Mouse (Mus musculus) gastrocnemius, postnatal 36 days (tissue): ENCODE results near the gene Snx4. TPM values are rescaled to one million over a fixed set of nuclear protein-coding genes. Genes with fewer than 3 reads are reported as not detected.

Experiments used
- DNase-seq, 2 experiments: peaks; one replicate each; pipeline ENCODE4 v3.0.0; 2022
- intact Hi-C: fragments of 180-260 bp; cut with DNase I; formaldehyde crosslinking; loops from one replicate; pipeline ENCODE4 v1.15.1; 2025
- total RNA-seq, 2 experiments: library from RNA; stranded (reverse); gene quantifications; 2 replicates each; pipeline ENCODE4 v1.2.3; 2021

Snx4 gene
- total RNA-seq, 2 experiments from 2014 or later = 13.0 to 13.4 TPM

- intact Hi-C loops = loop anchor here (10.0 kb wide), 1 partner anchor 407 kb away; no protein-coding TSS in a partner anchor
Measured at GRCm38 (mm10) chr16:33337681-33338080, 86.4 kb downstream of the Snx4 start.

GRCm38 (mm10) chr16:33338492-33338891, 87.2 kb downstream of the Snx4 start:
- no peak for DNase-seq
- intact Hi-C loops = loop anchor here (10.0 kb wide), 1 partner anchor 406 kb away; no protein-coding TSS in a partner anchor

More at GRCm38 (mm10) chr16:33337681-33338080, 86.4 kb downstream of the Snx4 start:
- DNase-seq = no peak

- no peak for DNase-seq
- intact Hi-C loops = loop anchor here (10.0 kb wide), 1 partner anchor 405 kb away; no protein-coding TSS in a partner anchor
Measured at GRCm38 (mm10) chr16:33339476-33339875, 88.2 kb downstream of the Snx4 start.

- intact Hi-C loops = no loop called here
- DNase-seq = no peak
Measured at GRCm38 (mm10) chr16:33342356-33342755, 91.1 kb downstream of the Snx4 start.

- intact Hi-C loops = no loop called here
- DNase-seq = no peak
Measured at GRCm38 (mm10) chr16:33343106-33343505, 91.9 kb downstream of the Snx4 start.

- intact Hi-C loops = no loop called here
- DNase-seq = no peak
Measured at GRCm38 (mm10) chr16:33343601-33344000, 92.4 kb downstream of the Snx4 start.

GRCm38 (mm10) chr16:33344379-33344778, 93.1 kb downstream of the Snx4 start:
- DNase-seq = peak in 1 of 2 experiments; percentile 15
- intact Hi-C loops = no loop called here

GRCm38 (mm10) chr16:33344875-33345274, 93.6 kb downstream of the Snx4 start:
- intact Hi-C loops = no loop called here

GRCm38 (mm10) chr16:33346376-33346775, 95.1 kb downstream of the Snx4 start:
- DNase-seq = no peak
- intact Hi-C loops = no loop called here

More at GRCm38 (mm10) chr16:33344875-33345274, 93.6 kb downstream of the Snx4 start:
- no peak for DNase-seq

GRCm38 (mm10) chr16:33347134-33347533, 95.9 kb downstream of the Snx4 start:
- DNase-seq = no peak
- intact Hi-C loops = no loop called here

Other genes starting within 250 kb of the Snx4 start
- gene Iqcg, start 195.2 kb upstream of the Snx4 start, total RNA-seq = 1 to 10 TPM; 3.9 TPM
- gene Rpl35a, start 195.0 kb upstream of the Snx4 start, total RNA-seq = 100 to 1,000 TPM; 193 to 237 TPM
- gene Lmln, start 188.9 kb upstream of the Snx4 start, total RNA-seq = 1 to 10 TPM; 1.2 to 1.5 TPM
- gene Osbpl11, start 66.4 kb upstream of the Snx4 start, total RNA-seq = 10 to 100 TPM; 13.9 to 15.2 TPM
- gene Zfp148, start 129.4 kb downstream of the Snx4 start, total RNA-seq = 10 to 100 TPM; 18.5 to 21.8 TPM